Mouse (Mus musculus) ES-E14 (cell line): Measurements from ENCODE around the gene Il34. TPM values are rescaled to one million over a fixed set of nuclear protein-coding genes. Genes with fewer than 3 reads are reported as not detected.

Experiments
- DNase-seq: peaks from one replicate; pipeline ENCODE4 v3.0.0-alpha.2; 2013; ENCODE audit warnings: low read depth, low spot score
- H3K27ac ChIP-seq: 2 replicates; pipeline ENCODE4 v1.5.1; 2012; ENCODE audit warnings: low read depth, mild to moderate bottlenecking, low read length, moderate library complexity, mixed read lengths; ENCODE audit not compliant: poor library complexity, insufficient read depth, severe bottlenecking
- H3K36me3 ChIP-seq: 2 replicates; pipeline ENCODE4 v1.6.1; 2012; ENCODE audit warnings: mild to moderate bottlenecking, low read length, moderate library complexity, mixed read lengths; ENCODE audit not compliant: control insufficient read depth, poor library complexity, insufficient read depth, severe bottlenecking
- H3K4me1 ChIP-seq, 2 experiments: fragments of 150-350 bp in 1 of 2; sonication (generic) in 1 of 2; 2 replicates each; pipeline ENCODE4 v1.6.1; 2012; ENCODE audit warnings: low read length in 2 of 2, mild to moderate bottlenecking in 1 of 2, mixed read lengths in 1 of 2; ENCODE audit not compliant: control insufficient read depth in 2 of 2, insufficient read depth in 2 of 2, poor library complexity in 1 of 2
- H3K4me3 ChIP-seq, 2 experiments: fragments of 150-350 bp in 1 of 2; sonication (generic) in 1 of 2; 2 replicates each; pipeline ENCODE4 v1.5.1; 2012; ENCODE audit warnings: low read length in 2 of 2, low read depth in 1 of 2, mild to moderate bottlenecking in 1 of 2, mixed read lengths in 1 of 2; ENCODE audit not compliant: insufficient read depth in 1 of 2, poor library complexity in 1 of 2, severe bottlenecking in 1 of 2
- H3K9ac ChIP-seq: 2 replicates; pipeline ENCODE4 v1.6.1; 2012; ENCODE audit warnings: low read depth, mild to moderate bottlenecking, low read length, mixed read lengths; ENCODE audit not compliant: poor library complexity, insufficient read depth, severe bottlenecking
- H3K9me3 ChIP-seq: fragments of 150-350 bp; sonication (generic); 2 replicates; pipeline ENCODE4 v1.6.1; 2012; ENCODE audit warnings: low read depth, mild to moderate bottlenecking, low read length; ENCODE audit not compliant: control insufficient read depth, insufficient read depth
- CHD2 ChIP-seq: IDR thresholded peaks from 2 replicates; pipeline ENCODE4 v1.6.1; 2014; ENCODE audit warnings: mild to moderate bottlenecking, low read depth, low read length, inconsistent platforms
- HCFC1 ChIP-seq: IDR thresholded peaks from 2 replicates; pipeline ENCODE4 v1.6.1; 2012; ENCODE audit warnings: low read length, inconsistent platforms, borderline replicate concordance; ENCODE audit not compliant: insufficient read depth
- MAFK ChIP-seq: IDR thresholded peaks from 2 replicates; pipeline ENCODE4 v1.6.1; 2014; ENCODE audit warnings: mild to moderate bottlenecking, low read depth, low read length, inconsistent platforms; ENCODE audit not compliant: insufficient read depth
- ZC3H11A ChIP-seq: IDR thresholded peaks from 2 replicates; pipeline ENCODE4 v1.6.1; 2012; ENCODE audit warnings: low read depth, mild to moderate bottlenecking, inconsistent platforms, low read length, borderline replicate concordance
- ZNF384 ChIP-seq: IDR thresholded peaks from 2 replicates; pipeline ENCODE4 v1.6.1; 2012; ENCODE audit warnings: low read depth, low read length, inconsistent platforms
- in situ Hi-C, 2 experiments: fragments of 600-800 bp; cut with MboI; formaldehyde crosslinking; loops; one replicate each; pipeline ENCODE4 v1.15.1; 2025; ENCODE audit warnings: low sequenced_read_pairs in 2 of 2, inconsistent platforms in 1 of 2; ENCODE audit not compliant: unreplicated experiment in 2 of 2
- total RNA-seq: library from RNA; depleted of rRNA; stranded (reverse); fragments of 300-350 nt; gene quantifications from 2 replicates; pipeline ENCODE4 v1.2.3, GENCODE M21; 2012

Gene Il34
- total RNA-seq, 1 experiment = 4.6 TPM

DNA sequence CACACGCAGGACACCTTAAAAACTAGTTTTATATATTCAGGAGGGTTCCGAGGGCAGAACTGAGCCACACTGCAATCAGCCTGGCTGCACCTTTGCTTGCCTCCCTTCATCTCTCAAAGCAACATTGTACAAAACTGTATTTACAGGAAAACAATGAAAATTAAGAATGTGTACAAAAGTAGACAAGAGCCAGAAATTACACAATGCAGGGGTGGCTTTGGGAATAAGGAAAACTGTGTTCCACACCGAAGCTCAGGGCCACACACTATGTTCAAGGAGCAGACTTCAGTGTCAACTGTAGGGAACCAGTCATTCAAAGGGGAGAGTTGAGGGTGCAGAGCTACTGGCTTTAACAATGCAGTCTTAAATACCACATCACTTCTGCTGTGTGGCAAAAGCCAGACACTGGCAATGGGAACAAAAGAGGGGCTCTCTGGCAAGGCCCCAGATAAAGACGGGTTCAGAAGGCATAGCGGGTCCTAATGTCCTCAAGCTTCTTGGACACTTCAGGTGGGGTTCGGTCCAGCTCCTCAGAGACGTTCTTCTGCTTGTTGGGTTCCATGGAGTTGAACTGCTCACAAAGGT, 4.8 kb upstream of the Il34 start:
- H3K4me1 ChIP-seq = peaks cover 0 to 11% of the 10 kb centered on the region in 2 experiments; a peak in 2 of 4 replicates
- no peaks in the 10 kb centered on the region for H3K9me3 ChIP-seq
- in situ Hi-C loops = loop anchor here in 1 of 2 experiments (10.0 kb wide), 1 partner anchor 474 kb away; no protein-coding TSS in a partner anchor
- H3K36me3 ChIP-seq = peaks cover 55% of the 10 kb centered on the region
- DNase-seq = no peak
- no peak overlapping the region for H3K9ac ChIP-seq
- no peak for TF ChIP-seq MAFK
- TF ChIP-seq ZNF384 = no peak
- no peak for TF ChIP-seq ZC3H11A
- no peak for TF ChIP-seq HCFC1
- no peak for TF ChIP-seq CHD2
- H3K27ac ChIP-seq = no peak overlapping the region
- no peak overlapping the region for H3K4me3 ChIP-seq

DNA sequence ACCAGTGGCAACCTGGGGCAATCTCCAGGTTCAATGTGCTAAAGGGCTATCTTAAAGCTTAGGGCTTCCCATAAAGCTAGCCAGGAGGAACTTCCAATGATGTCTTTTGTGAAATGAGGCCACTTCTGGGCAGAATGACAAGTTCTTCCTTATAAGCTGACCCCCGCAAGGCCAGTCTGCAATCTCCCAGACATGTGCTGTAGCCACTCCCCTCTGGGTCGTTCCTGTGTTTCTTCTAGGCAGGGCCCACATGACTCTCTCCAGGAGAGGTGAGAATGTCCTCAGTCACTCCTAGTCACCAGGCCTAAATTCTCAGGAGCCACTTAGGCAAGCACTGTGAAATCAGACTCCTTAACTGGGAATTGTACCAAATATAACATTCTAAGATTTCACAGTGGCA, 4.1 kb upstream of the Il34 start:
- Histone ChIP-seq H3K4me1 (peaks cover 0 to 12% of the 10 kb centered on the region in 2 experiments; a peak in 2 of 4 replicates), H3K36me3 (peaks cover 48% of the 10 kb centered on the region), H3K4me3 (no peak overlapping the region), H3K27ac (no peak overlapping the region), H3K9ac (no peak overlapping the region), H3K9me3 (no peaks in the 10 kb centered on the region)
- in situ Hi-C loops = loop anchor here in 1 of 2 experiments (10.0 kb wide), 1 partner anchor 475 kb away; no protein-coding TSS in a partner anchor
- TF ChIP-seq MAFK = no peak
- no peak for TF ChIP-seq ZNF384
- TF ChIP-seq ZC3H11A = no peak
- no peak for DNase-seq

DNA sequence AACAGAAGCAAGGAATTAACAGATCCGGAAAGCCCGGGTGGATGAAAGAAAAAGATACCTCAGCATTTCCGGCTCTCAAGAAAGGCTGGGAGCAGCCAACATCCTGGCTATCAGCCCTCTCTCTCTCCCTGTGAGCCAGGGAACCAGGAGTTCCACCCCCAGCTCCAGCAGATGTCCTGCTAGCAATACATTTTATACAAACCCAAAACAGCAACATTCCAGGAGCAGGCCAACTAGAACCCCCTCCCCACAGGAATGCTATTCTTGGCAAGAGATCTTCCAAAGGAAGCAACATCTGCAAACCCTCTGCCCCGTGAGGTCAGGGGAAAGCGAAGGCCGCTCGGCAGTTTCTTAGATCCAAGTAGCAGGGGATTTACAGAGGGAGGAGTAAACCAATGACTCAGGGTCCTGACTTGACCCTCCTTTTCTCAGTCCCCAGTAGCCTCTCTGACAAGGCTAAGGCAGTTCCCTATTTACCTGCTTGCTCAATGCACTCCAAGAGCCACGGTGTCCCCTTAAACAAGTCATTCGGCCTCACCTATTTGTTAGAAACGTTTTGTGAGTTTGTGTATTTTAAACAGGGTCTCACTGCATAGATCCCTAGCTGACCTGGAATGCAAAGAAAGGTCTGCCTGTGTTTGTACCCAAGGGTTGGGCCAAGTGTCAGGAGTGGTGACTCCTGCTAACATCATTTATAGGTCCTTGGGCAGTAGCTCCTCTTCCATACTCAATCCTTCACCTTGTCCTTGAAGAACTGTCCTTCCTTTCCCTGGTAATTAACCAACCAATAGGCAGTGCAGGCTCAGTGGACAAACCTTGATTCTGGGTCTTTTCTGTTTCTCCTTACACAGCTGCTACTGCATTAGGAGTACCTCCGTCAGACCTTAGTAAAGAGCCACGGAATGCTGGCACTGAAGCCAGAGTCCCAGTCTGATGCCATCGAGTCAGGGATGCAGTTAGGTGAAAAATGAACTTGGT, 3.1 kb upstream of the Il34 start:
- Histone ChIP-seq H3K4me3 (no peak overlapping the region), H3K36me3 (peaks cover 39% of the 10 kb centered on the region), H3K9me3 (no peaks in the 10 kb centered on the region), H3K4me1 (peaks cover 0 to 12% of the 10 kb centered on the region in 2 experiments; a peak in 2 of 4 replicates), H3K9ac (no peak overlapping the region), H3K27ac (peak overlapping the region; percentile 50; the same call in 1 of the 2 replicates)
- in situ Hi-C loops = no loop called here
- no peak for DNase-seq
- TF ChIP-seq MAFK (peak; percentile 63), ZNF384 (no peak)

DNA sequence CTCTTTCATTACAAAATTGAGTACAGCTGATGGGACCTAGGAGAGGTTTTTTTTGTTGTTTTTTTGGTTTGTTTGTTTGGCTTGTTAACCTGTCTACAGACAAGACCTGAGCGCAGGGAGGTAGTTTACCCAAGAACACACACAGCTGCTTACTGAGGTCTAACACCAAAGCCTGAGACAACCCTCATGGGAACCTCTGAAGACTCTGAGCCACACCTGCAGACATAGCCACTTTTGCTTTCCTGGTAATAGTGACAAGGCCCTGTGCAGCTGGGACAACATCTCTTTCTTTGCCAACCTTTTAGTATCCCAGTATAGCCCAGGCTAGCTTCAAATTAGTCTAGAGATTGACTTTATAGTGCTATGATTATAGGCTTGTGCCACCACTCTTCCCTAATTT, 422 bp upstream of the Il34 start:
- peaks cover 17% of the 10 kb centered on the region for H3K36me3 ChIP-seq
- no peak overlapping the region for H3K9ac ChIP-seq
- peaks cover 0 to 12% of the 10 kb centered on the region in 2 experiments; a peak in 2 of 4 replicates for H3K4me1 ChIP-seq
- no peaks in the 10 kb centered on the region for H3K9me3 ChIP-seq
- H3K27ac ChIP-seq = no peak overlapping the region
- no peak for DNase-seq
- no peak for TF ChIP-seq HCFC1
- no peak for TF ChIP-seq ZC3H11A
- no peak for TF ChIP-seq CHD2
- no peak for TF ChIP-seq ZNF384
- TF ChIP-seq MAFK = no peak
- in situ Hi-C loops = no loop called here
- H3K4me3 ChIP-seq = no peak overlapping the region
